Mouse (Mus musculus) olfactory bulb, adult 2 months (tissue): Measurements from ENCODE around the gene Ccdc155.

Experiments
- CTCF ChIP-seq: fragments of 200-500 bp; IDR thresholded peaks from 2 replicates; pipeline ENCODE4 v1.5.1; 2012; ENCODE audit warnings: low read depth, mild to moderate bottlenecking, low read length, moderate library complexity; ENCODE audit not compliant: insufficient read depth
- POLR2A ChIP-seq: fragments of 200-500 bp; IDR thresholded peaks from 2 replicates; pipeline ENCODE4 v1.6.1; 2012; ENCODE audit warnings: mild to moderate bottlenecking, low read depth, low read length, moderate library complexity; ENCODE audit not compliant: insufficient read depth

- TF ChIP-seq CTCF = no peak
- no peak for TF ChIP-seq POLR2A
Measured at GRCm38 (mm10) chr7:45226421-45226820, 21.7 kb upstream of the Ccdc155 start.
